Mouse (Mus musculus) frontal cortex, postnatal 14 days (tissue): ENCODE data around the gene Gm8906.
"Not testable (repeated sequence)": the region's sequence is repeated elsewhere in the genome, so short reads cannot be mapped to it uniquely, and the experiment has no call there.

ENCODE experiments used
- DNase-seq, 2 experiments: peaks; one replicate each; pipeline ENCODE4 v3.0.0; 2022; ENCODE audit warnings: low spot score in 2 of 2

The Gm8906 gene

DNA sequence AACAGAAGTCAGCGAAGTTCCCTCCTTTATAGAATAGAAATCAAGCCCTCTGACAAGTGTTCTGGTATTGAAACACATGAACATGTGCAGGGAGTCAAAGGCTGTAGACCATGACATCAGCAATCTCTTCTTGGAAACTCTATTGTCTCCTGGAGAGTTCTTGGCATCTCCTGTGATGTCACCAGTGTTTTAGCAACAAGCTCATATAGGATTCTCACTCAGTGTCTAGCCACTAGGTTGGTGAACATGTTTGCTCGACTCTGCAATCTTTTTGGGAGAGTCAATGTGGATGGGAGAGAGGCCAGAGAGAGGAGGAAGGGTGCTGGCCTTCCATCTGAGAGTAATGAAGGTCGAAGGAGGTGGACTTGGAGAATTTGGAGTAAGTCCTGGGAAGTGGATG, at the start of gene Gm8906:
Gene Gm8906 (plus strand): TSS at position 301 of the 400 bp plus-strand sequence.
- DNase-seq: not testable (repeated sequence)
